Mouse (Mus musculus) WW6 (cell line): ENCODE data around the gene Gpr33.

ENCODE experiments used
- DNase-seq: peaks from one replicate; pipeline ENCODE4 v3.0.0-alpha.2; 2013; ENCODE audit warnings: low read depth, low spot score

The Gpr33 gene

DNA sequence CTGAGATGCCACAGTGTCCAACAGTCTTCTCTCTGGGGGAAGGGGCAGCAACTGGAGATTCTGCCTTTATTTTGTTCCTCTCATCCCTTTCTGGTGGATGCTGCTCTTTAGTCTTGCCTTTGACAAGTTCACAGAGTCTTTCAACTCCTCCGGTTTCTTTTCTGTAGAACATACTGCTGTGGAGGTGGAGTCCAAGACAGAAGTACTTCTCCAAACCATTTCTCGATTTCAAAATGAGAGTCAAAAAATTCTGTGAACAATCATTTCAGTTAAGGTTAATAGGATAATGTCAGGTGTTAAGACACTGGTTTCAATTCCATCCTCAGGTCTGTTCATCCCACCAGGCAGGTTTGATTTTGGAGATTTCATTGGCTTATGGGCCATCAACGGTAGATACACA, at the start of gene Gpr33:
Gpr33 (minus strand) TSS at position 101 of the 400 bp plus-strand sequence.
- DNase-seq, result no peak

GRCm38 (mm10) chr12:52049324-52049723, 21.5 kb upstream of the Gpr33 start:
- no peak for DNase-seq

DNA sequence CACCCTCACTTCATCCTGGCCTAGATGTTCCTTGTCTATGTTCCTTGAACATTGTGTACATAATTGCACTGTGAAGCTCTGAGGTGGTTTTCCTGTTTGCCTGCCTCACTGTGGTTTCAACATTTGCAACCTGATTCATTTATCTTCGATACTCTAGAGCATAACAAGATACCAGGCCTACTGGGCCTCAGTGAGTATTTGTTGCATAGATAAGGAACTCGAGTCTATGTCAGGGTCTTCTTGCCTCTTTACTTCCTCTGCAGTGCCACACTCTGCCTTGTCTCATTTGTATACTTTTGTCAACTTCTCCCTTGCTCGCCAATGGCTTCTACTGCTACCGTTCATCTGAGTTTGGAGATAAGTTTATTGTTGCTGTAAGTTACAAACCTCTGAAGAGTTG, 18.5 kb upstream of the Gpr33 start:
- no peak for DNase-seq

GRCm38 (mm10) chr12:52042818-52043336, 15.0 kb upstream of the Gpr33 start:
- DNase-seq, result no peak

- no peak for DNase-seq
These were observed 10.5 kb upstream of the Gpr33 start for GRCm38 (mm10) chr12:52038352-52038751.

DNA sequence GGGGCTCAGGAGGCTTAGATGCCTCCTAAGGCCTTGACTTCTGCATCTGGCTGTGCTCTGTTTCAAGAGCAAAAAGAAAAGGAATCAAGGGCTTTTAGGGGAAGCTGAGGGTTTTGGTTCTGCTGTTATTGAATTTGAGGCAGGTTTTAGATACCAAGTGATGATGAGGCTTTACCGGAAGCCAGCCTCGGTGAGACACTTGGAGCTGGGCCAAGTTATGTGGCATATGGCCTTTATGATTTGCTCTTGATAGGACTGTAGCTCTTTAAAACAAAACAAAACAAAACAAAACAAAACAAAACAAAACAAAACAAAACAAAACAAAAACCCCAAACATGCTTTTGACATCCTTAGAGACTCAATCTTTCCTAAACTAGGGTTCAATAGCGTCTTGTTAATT, 7.1 kb upstream of the Gpr33 start:
- DNase-seq, result no peak

- DNase-seq, result no peak
These were observed 4.4 kb upstream of the Gpr33 start for GRCm38 (mm10) chr12:52032276-52032675.

DNA sequence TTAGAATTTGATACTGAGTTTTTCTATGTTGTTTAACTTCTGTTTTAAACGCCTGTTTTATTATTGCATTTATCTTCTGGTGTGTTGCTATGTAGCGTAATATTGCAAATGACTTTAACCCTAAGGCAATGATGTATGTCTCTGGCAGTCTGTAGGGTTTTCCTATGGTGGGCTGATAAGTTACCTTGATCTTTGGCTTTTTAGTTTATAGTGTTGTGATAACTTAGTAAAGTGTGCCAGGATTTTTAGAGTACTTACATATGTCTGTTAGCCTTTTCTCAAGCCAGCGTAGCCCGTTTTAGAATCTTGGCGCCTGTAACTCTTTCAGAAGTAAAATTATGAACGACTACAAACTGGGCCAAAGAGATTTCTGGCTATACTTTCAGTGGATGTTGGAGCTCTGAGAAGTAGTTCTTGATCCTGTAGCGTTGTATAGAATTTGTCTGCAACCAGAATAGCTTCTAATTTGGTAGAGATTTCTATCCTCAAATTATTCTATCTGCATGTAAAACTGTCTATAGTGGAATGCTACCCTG, 13.3 kb downstream of the Gpr33 start:
- no peak for DNase-seq

GRCm38 (mm10) chr12:52014044-52014443, 13.8 kb downstream of the Gpr33 start:
- DNase-seq, result no peak

DNA sequence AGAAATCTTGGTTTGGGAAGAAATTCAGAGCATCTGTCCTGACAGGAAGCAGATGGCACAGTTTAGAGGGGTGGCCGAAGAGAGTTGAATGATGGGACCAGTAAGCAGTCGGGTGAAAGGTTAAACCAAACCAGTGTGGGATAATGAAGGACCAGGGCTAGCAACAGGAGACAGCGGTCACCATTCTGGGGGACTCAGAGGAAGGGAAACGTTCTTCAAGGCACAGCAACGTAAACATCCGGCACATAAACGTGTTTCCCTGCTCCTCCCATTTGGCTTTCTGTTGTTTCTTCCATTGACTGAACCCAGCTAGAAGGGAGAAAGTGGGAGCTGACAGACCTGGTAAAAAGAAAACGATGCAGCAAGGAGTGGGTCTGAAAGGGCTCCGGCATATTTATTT, 14.6 kb downstream of the Gpr33 start:
- no peak for DNase-seq

GRCm38 (mm10) chr12:52012159-52012558, 15.7 kb downstream of the Gpr33 start:
- DNase-seq, result no peak

- DNase-seq, result no peak
These were observed 17.3 kb downstream of the Gpr33 start for GRCm38 (mm10) chr12:52010630-52010961.

DNA sequence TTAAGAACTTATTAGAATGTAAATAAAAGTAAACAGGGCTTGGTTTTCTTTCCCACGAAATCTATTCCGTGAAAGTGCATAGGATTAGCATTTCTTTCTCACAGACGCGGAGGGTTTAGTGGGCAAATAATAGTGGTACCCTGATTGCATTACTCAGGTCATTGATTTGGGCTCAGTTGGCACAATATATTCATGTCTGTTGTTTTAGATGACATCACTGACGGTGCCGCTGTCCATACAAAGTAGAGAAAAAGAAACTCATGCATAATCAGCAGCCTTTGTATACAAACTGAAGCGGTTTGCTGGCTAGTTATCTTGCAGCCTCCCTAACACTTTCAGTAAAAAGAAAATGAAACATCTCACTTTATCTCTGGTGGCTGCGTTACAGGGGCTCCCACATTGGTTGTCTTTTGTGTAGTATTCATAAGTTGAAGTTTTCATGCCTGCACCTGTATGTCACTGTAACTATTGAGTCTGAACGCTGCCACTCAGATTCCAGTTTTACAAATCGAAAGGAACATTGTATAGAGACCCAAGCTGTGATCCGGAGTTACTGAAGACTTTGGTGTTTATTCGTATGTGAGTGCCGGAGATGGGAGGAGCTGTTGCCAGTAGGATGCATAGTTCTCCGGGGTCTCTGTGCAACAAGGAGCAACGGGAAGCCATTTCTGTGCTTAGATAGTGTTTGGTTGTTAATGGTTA, 17.8 kb downstream of the Gpr33 start:
- DNase-seq, result no peak

GRCm38 (mm10) chr12:52006633-52006994, 21.2 kb downstream of the Gpr33 start:
- no peak for DNase-seq

GRCm38 (mm10) chr12:52005877-52006632, 21.8 kb downstream of the Gpr33 start, which contains the start of gene Dtd2:
Gene Dtd2, minus strand, starts transcription at chr12:52006501.
- DNase-seq, result peak; percentile 76

GRCm38 (mm10) chr12:52002746-52003145, 25.1 kb downstream of the Gpr33 start:
- DNase-seq, result no peak

GRCm38 (mm10) chr12:52001544-52001943, 26.3 kb downstream of the Gpr33 start:
- peak; percentile 26 for DNase-seq

GRCm38 (mm10) chr12:51998366-51998932, 29.4 kb downstream of the Gpr33 start:
- DNase-seq, result no peak

- DNase-seq, result no peak
These were observed 31.9 kb downstream of the Gpr33 start for GRCm38 (mm10) chr12:51995738-51996536.

GRCm38 (mm10) chr12:51990629-51991028, 37.2 kb downstream of the Gpr33 start:
- DNase-seq, result no peak

DNA sequence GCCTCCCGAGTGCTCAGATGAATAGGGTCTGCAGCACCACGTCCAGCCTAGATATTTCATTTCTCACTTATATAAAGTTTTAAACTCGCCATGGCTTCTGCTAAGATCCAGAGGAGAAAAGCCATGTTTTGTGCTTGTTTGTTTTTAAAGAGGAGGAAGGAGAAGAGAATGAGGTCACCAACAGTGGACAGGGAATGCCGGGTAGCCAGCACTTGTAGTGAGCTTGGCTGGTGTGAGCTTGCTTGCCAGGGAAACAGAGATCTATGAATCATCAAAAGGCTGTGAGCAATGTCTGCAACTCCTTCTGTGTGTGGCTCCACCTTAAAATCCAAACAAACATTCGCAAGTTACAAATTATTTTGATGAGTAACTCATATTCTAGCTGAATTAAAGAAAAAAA, 39.3 kb downstream of the Gpr33 start:
- DNase-seq, result no peak

DNA sequence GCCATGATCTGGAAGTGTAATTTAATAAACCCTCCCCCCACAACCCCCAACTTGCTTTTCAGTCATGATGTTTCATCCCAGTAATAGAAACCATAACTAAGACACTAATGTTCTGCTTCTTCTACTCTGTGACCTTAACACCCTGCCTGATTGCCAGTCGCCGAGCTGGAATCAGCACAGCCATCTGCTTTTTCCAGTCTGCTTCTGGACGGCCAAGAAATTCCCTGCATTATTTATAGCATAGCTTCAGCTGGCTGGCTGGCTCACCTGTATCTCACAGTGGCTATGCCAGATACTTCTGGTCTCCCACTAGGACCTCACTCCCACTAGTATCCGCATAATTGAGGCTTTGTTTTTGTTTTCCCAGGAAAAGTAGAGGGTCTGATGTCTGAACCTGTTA, 42.0 kb downstream of the Gpr33 start:
- no peak for DNase-seq
